Mouse (Mus musculus): ENCODE measurements around the gene Cnih3. TPM values are rescaled to one million over a fixed set of nuclear protein-coding genes. Genes with fewer than 3 reads are reported as not detected.
A peak's percentile ranks its signal among the peaks of the same experiment; 100 is the strongest.

The Cnih3 gene
- total RNA-seq (2015; ENCODE audit: low replicate concordance) (not detected in 2 replicates), total RNA-seq (2017; ENCODE audit: low replicate concordance) (not detected in 2 replicates)

GRCm38 (mm10) chr1:181352367-181353199 lies at the start of gene Cnih3:
Gene Cnih3 (plus strand): TSS chr1:181352628.
- no peak for ATAC-seq (replicated peaks; ENCODE audit: low FRiP score, poor library complexity, severe bottlenecking)

- no peak for ATAC-seq (replicated peaks; ENCODE audit: low FRiP score, poor library complexity, severe bottlenecking)
Measured at GRCm38 (mm10) chr1:181307981-181308380, 44.4 kb upstream of the Cnih3 start.

DNA sequence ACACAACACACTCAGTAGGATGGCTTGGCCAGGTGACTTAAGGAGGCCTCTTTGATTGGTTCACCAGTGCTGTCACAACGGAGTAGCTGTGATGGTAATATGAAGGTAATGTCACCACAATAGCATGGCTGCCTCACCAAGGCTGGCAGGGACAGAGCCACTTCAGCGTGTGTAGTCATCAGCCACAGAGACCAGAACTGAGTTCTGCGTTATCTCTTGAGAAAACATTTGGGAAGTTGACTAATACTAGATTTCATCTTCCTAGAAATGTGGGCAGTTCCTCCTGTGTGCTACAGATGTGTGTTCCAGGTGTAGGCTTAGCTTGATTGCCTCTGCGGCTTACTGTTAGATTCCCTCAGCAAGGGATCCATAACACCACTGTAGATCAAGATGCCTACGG lies 41.7 kb upstream of the Cnih3 start:
- ATAC-seq (replicated peaks; ENCODE audit: low FRiP score, poor library complexity, severe bottlenecking): no peak

GRCm38 (mm10) chr1:181312115-181313045 lies 40.0 kb upstream of the Cnih3 start:
- ATAC-seq (replicated peaks; ENCODE audit: low FRiP score, poor library complexity, severe bottlenecking): no peak

DNA sequence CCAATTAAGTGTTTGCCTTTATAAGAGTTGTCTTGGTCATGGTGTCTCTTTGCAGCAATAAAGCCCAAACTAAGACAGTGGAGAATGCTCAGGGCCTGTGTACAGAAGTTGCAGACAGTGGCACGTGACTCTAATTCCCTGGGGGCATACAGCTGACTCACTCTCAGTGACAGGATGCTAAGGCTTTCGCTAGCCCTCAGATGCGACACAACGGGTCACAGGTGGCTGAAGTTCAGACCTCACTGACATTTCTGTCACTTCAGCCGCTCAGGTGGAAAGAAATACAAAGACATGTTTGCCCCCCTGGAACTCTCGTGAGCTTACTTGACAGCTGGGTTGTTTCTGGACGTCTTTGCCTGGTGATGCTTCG lies 39.4 kb upstream of the Cnih3 start:
- ATAC-seq (replicated peaks; ENCODE audit: low FRiP score, poor library complexity, severe bottlenecking): no peak

- ATAC-seq (replicated peaks; ENCODE audit: low FRiP score, poor library complexity, severe bottlenecking): no peak
Measured at GRCm38 (mm10) chr1:181314301-181314700, 38.1 kb upstream of the Cnih3 start.

DNA sequence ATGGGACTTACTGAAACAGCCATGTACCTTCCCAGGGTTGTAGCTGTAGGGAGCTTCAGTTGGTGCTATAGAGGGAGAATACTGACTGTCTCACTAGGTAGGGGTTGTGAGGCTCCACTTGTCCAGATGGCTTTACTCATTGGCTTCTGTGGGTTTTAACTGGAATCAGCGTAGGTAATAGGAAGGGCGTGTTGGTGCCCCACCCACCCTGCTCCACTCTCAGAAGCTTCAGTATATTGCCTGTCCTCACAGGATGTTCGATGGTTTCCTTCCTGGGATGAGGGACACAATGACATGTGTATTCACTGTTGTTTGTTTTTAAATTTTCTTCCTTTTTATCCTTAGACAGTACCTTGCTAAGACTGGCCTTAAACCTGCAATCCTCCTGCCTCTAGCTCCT lies 37.1 kb upstream of the Cnih3 start:
- no peak for ATAC-seq (replicated peaks; ENCODE audit: low FRiP score, poor library complexity, severe bottlenecking)

DNA sequence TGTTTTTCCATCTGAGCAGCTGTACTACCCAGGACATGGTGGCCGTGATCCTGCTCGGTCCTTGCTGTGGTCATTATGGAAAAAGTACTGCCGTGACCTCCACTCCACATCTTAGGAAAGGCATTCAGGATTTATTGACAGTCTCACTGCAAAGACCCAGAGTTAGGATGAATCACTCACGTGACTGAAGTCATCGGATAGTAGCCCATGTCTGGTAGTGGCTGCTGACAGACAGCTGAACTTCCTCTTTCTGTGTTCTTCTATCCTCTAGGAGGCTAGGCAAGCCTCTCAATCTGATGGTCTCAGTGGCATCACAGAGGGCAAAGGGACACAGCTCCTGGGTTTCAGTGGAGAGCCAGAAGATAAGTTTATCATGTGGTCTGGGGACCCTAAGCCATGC lies 35.9 kb upstream of the Cnih3 start:
- no peak for ATAC-seq (replicated peaks; ENCODE audit: low FRiP score, poor library complexity, severe bottlenecking)

- ATAC-seq (replicated peaks; ENCODE audit: low FRiP score, poor library complexity, severe bottlenecking): no peak
Measured at GRCm38 (mm10) chr1:181319466-181319865, 33.0 kb upstream of the Cnih3 start.

GRCm38 (mm10) chr1:181321149-181321548 lies 31.3 kb upstream of the Cnih3 start:
- no peak for ATAC-seq (replicated peaks; ENCODE audit: low FRiP score, poor library complexity, severe bottlenecking)

- ATAC-seq (replicated peaks; ENCODE audit: low FRiP score, poor library complexity, severe bottlenecking): peak; percentile 88
Measured at GRCm38 (mm10) chr1:181323134-181323533, 29.3 kb upstream of the Cnih3 start.

DNA sequence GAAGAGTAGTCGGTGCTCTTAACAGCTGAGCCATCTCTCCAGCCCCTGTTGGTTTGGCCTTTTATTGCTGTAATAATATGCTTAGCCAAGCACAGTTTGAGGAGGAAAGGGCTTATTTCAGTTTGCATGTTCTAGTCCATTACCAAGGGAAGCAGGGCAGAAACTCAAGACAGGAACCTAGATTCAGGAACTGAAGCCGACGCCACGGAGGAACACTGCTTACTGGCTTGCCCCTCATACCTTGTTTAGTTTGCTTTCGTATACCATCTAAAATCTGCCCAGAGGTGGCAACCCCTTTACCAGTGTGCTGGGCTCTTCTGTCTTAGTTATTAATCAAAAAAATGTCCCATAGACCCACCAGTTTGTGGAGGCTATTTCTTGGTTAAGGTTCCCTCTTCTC lies 25.3 kb upstream of the Cnih3 start:
- ATAC-seq (replicated peaks; ENCODE audit: low FRiP score, poor library complexity, severe bottlenecking): no peak

DNA sequence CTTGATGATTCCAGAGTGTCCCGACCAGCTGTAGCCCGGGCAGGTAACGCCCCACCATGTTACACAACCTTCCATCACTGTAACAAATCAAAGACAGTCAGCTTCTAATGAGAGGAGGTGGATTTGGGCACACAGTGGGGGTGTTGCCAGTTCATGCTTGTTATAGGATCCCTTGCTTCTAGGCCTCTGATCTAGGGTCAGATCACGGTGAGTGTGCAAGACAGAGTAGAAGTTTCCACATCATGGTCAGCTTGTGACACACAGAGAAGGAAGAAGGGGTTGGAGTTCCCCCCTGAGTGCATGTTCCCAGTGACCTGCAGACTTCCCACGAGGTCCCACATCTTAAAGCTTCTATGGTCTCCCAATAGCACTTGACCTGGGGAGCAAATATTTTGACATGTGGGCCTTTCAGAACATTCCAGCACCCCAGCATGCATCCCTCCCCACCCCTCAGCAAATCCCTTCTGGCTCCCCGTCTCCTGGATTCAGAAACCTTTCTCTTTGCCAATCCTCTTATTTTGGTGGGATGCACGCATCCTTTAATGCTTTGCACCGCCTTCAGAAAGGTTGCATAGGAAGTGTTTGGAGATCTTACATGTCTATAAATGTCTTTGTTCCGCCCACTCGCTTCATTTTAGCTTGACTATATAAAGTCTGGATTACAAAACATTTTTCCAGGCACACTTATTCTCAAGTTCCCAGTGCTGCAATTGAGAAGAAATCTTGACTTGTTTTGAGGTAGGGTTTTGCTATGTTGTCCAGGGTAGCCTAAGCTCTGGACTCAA lies 24.6 kb upstream of the Cnih3 start:
- no peak for ATAC-seq (replicated peaks; ENCODE audit: low FRiP score, poor library complexity, severe bottlenecking)

- ATAC-seq (replicated peaks; ENCODE audit: low FRiP score, poor library complexity, severe bottlenecking): no peak
Measured at GRCm38 (mm10) chr1:181329110-181329509, 23.3 kb upstream of the Cnih3 start.

GRCm38 (mm10) chr1:181332597-181332996 lies 19.8 kb upstream of the Cnih3 start:
- no peak for ATAC-seq (replicated peaks; ENCODE audit: low FRiP score, poor library complexity, severe bottlenecking)

DNA sequence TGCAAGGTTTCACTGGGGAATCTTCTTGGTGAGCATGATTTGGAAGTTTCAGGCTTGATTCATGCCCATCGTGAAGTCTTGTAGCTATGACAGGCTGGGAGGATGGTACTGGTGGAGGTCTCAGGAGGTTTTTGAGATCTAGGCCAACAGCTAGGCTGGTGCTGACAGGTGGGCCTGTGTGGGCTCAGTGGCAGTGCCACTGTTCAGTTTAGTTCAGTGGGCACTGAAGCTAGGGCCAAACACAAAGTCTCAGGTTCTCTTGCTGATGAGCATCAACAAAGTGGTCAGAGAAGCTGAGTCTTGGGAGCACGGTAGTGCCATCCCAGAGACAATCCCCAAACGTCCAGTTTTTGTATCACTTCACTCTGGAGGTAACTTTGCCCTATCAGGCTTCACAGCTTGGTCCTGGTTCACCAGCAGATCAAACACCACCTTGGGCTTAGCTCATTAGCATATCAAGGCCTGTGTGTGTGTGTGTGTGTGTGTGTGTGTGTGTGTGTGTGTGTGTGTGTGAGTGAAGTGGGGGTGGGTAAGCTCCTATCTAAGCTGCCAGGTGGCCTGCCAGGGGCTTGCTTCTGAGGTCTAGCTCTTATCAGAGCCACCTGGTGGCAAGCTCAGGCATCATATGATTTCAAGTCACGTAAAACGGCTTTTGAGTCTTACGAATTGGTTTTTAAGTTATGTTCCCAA lies 18.0 kb upstream of the Cnih3 start:
- peak; percentile 87 for ATAC-seq (replicated peaks; ENCODE audit: low FRiP score, poor library complexity, severe bottlenecking)

DNA sequence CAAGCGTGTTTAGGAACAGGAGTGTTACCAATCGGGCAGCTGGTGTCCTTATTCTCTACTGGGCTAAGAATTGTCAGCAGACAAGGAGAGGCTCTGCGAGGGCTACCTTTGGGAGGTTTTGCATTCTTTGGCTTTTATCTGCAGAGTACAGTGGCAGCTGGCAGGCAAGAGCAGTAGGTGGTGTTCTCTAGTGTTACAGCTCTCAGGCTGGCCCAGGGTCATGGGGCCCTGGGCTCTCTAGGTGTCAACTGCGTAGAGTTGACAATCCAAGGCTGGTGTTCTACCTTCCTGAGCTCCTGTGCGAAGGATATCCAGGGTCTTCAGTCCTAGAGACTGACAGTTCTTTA lies 17.4 kb upstream of the Cnih3 start:
- peak; percentile 84 for ATAC-seq (replicated peaks; ENCODE audit: low FRiP score, poor library complexity, severe bottlenecking)

DNA sequence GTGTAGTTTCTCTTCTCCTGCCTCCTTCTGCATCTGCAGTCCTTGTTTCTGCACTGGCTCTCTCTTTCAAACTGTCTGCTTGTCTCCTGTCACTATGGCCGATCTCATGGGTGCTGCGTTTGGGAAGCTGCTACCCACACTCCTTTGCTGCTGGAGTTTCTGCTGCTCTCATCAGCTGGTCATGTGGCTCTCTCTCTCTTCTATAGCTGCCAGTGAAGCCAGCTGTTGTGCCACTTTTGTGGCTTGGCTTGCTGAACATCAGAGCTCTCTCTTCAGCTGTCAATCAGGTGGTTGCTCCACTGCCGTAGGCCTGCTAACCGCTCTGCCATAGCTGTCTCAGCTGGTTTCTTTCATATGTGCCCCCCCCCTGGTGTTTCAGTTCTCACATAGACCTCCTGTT lies 17.0 kb upstream of the Cnih3 start:
- ATAC-seq (replicated peaks; ENCODE audit: low FRiP score, poor library complexity, severe bottlenecking): peak; percentile 21

DNA sequence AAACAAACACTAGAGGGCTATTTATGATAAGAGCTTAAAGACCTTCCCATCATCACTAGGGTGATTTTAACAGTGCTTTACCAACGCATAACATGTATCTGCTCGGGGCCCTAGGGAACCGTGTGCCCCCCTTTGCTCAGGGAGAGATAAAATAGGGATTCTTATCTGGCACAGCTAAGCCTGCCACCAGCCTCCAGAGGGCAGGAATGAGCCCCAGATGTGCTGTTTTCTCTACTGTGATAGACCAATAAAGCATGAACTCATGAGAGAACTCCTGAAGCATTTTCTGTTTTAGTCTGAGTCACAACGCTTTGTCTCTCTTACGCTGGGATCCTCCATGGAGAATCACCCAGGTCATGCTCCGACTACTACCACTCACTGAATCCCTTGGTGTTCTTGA lies 15.6 kb upstream of the Cnih3 start:
- ATAC-seq (replicated peaks; ENCODE audit: low FRiP score, poor library complexity, severe bottlenecking): no peak

GRCm38 (mm10) chr1:181339106-181339505 lies 13.3 kb upstream of the Cnih3 start:
- ATAC-seq (replicated peaks; ENCODE audit: low FRiP score, poor library complexity, severe bottlenecking): no peak
